Mouse (Mus musculus) midbrain, embryonic 10.5 days (tissue): Measurements from ENCODE around the gene Fam214b. TPM values are rescaled to one million over a fixed set of nuclear protein-coding genes. Genes with fewer than 3 reads are reported as not detected.

Source experiments
- DNase-seq: peaks from one replicate; pipeline ENCODE4 v3.0.0-alpha.2; 2017; ENCODE audit warnings: low spot score
- H3K27ac ChIP-seq: fragments of 300-500 bp; sonication (generic); replicated peaks from 2 replicates; pipeline ENCODE4 v1.5.1; 2016; ENCODE audit warnings: mild to moderate bottlenecking
- H3K27me3 ChIP-seq: fragments of 300-500 bp; sonication (generic); 2 replicates; pipeline ENCODE4 v1.6.1; 2016; ENCODE audit warnings: low read depth, mild to moderate bottlenecking; ENCODE audit not compliant: poor library complexity, severe bottlenecking
- H3K36me3 ChIP-seq: fragments of 300-500 bp; sonication (generic); 2 replicates; pipeline ENCODE4 v1.6.1; 2016; ENCODE audit warnings: mild to moderate bottlenecking, moderate library complexity
- H3K4me1 ChIP-seq: fragments of 300-500 bp; sonication (generic); 2 replicates; pipeline ENCODE4 v1.6.1; 2016
- H3K4me3 ChIP-seq: fragments of 300-500 bp; sonication (generic); 2 replicates; pipeline ENCODE4 v1.5.1; 2016; ENCODE audit warnings: mild to moderate bottlenecking, moderate library complexity
- H3K9me3 ChIP-seq: fragments of 300-500 bp; sonication (generic); replicated peaks from 2 replicates; pipeline ENCODE4 v1.6.1; 2016; ENCODE audit warnings: mild to moderate bottlenecking
- WGBS: fragments of 180-500 bp; shearing (Covaris S2); methylation state at CpG from one replicate; pipeline ENCODE4 v1.1.7; 2016; 5-methylcytosine and 5-hydroxymethylcytosine counted together
- polyA plus RNA-seq: library from polyadenylated mRNA; unstranded; fragments of >200 nt; fragmentation: Nextera tagmentation; extraction: Ambion mirVana; gene quantifications from 2 replicates; pipeline ENCODE4 v1.2.1, GENCODE M21; 2016

The Fam214b gene
- polyA plus RNA-seq = 27.4 and 40.4 TPM in 2 replicates

DNA sequence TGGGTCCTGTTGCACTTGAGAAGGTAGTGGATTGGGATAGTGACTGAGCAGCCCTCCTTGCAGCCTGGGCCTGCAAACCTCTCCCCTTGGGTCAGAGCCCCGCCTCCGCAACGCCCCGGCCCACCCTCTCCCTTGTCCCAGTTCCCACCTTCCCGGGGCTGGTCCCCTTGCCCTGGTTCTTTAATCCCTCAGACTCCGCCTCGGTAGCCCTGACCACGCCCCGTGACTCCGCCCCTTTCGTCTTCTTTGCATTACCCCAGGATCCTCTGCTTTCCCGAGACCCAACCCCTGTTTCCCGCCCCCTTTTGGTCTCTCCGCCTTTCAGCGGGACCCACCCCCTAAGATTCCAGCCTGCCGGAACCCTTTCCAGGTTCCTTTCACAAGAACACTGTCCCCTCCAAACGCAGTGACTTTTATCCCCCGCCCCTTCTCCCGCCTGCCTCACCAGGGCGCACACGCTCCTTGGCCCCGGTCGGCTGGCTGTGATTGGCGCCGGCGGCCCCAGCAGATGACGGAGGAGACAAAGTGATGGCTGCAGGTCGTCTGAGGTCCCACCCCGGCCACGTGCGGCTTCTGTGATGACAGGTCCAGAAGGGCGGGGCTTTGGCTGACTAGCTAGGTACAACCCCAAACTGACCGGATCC, at the start of gene Fam214b:
TSS of gene Fam214b (minus strand) at position 562 of the 644 bp plus-strand sequence.
- Histone ChIP-seq H3K36me3 (peaks cover 5% of the 10 kb centered on the region; the same call in 1 of the 2 replicates), H3K27me3 (no peaks in the 10 kb centered on the region), H3K9me3 (no peaks in the 10 kb centered on the region), H3K4me3 (peak within 1 kb of the TSS; percentile 75), H3K27ac (peak within 1 kb of the TSS; percentile 96), H3K4me1 (peaks cover 59% of the 10 kb centered on the region)
- WGBS = under 1% methylated on average over 33 of the region's 33 CpGs
- peak; percentile 100 for DNase-seq

- no peaks in the 10 kb centered on the region for H3K4me1 ChIP-seq
- DNase-seq = no peak
- no peak overlapping the region for H3K27ac ChIP-seq
- H3K27me3 ChIP-seq = no peaks in the 10 kb centered on the region
- H3K36me3 ChIP-seq = no peaks in the 10 kb centered on the region
- 89% methylated on average over 4 of the region's 4 CpGs for WGBS
- H3K9me3 ChIP-seq = no peaks in the 10 kb centered on the region
- no peak overlapping the region for H3K4me3 ChIP-seq
Measured at GRCm38 (mm10) chr4:43091183-43091582, 45.2 kb upstream of the Fam214b start.

DNA sequence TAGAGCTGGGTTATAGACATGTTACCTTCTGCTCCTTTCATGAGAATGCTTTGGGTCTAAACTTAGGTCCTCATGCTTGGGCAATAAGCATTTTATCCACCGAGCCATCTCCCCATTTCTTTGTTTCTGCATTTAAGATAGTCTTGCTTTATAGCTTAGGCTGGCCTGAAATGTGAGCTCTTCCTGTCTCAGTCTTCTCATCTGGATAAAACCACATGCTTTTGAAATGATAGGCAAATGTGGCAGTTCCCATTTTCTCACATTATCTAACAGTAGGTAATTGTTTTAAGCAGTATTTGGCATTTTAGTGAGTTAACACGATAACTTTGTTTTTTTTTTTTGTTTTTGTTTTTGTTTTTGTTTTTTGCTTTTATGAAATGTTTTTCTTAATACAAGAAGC, 43.9 kb upstream of the Fam214b start:
- H3K36me3 ChIP-seq = no peaks in the 10 kb centered on the region
- no peak for DNase-seq
- WGBS = 88% methylated on average over 2 of the region's 2 CpGs
- H3K27me3 ChIP-seq = no peaks in the 10 kb centered on the region
- H3K4me1 ChIP-seq = no peaks in the 10 kb centered on the region
- H3K9me3 ChIP-seq = no peaks in the 10 kb centered on the region
- no peak overlapping the region for H3K27ac ChIP-seq
- no peak overlapping the region for H3K4me3 ChIP-seq

DNA sequence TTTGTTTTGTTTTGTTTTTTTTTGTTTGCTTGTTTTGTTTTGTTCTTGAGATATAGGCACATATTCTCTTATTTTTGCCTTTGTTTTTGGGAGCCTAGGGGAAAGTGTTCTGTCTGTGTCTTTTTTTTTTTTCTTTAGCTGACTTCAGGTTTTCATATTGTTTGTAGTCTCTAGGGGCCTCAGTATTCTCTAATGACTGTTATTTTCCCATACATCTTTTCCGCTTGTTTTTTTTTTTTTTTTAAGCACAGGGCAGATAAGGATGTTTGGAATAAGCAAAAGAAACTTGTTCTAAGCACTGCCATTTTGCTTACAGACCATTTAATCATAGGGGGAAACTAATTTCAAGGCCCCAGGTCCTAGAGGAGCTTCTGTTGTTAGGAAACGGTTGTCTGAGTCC, 36.4 kb upstream of the Fam214b start:
- WGBS = 77% methylated on average over 2 of the region's 2 CpGs
- Histone ChIP-seq H3K36me3 (no peaks in the 10 kb centered on the region), H3K27ac (no peak overlapping the region), H3K4me1 (no peaks in the 10 kb centered on the region), H3K4me3 (no peak overlapping the region), H3K27me3 (no peaks in the 10 kb centered on the region), H3K9me3 (no peaks in the 10 kb centered on the region)
- DNase-seq = no peak

- H3K9me3 ChIP-seq = no peaks in the 10 kb centered on the region
Measured at GRCm38 (mm10) chr4:43078071-43078718, 32.2 kb upstream of the Fam214b start.

DNA sequence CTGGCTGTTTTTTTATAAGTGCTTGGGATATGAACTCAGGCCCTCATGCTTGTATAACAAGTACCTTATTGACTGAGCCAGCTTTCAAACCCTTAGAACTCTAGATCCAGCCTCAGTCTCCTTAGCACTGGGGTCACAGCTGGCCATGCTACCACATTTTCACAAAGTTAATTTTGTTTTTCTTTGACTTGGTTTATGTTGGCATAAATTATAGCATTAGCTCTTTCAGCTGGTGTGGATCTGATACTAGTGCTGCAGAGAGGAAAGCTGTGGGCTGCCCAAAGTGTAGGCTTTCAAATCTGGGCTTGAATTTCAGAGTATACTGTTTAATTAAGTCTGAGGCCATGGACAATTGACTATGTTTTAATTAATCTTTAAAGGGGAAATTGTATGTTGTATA, 28.9 kb upstream of the Fam214b start:
- no peak overlapping the region for H3K4me3 ChIP-seq
- no peak for DNase-seq
- H3K27me3 ChIP-seq = no peaks in the 10 kb centered on the region
- no peaks in the 10 kb centered on the region for H3K9me3 ChIP-seq
- no peaks in the 10 kb centered on the region for H3K4me1 ChIP-seq
- H3K27ac ChIP-seq = no peak overlapping the region
- no peaks in the 10 kb centered on the region for H3K36me3 ChIP-seq

More at GRCm38 (mm10) chr4:43078071-43078718, 32.2 kb upstream of the Fam214b start:
- no peak for DNase-seq
- WGBS = 77% methylated on average over 7 of the region's 7 CpGs
- no peaks in the 10 kb centered on the region for H3K36me3 ChIP-seq
- H3K27ac ChIP-seq = no peak overlapping the region
- H3K27me3 ChIP-seq = no peaks in the 10 kb centered on the region
- H3K4me1 ChIP-seq = no peaks in the 10 kb centered on the region
- no peak overlapping the region for H3K4me3 ChIP-seq

GRCm38 (mm10) chr4:43065471-43065870, 19.5 kb upstream of the Fam214b start:
- Histone ChIP-seq H3K27me3 (peaks cover 3% of the 10 kb centered on the region; the same call in 1 of the 2 replicates), H3K27ac (no peak overlapping the region), H3K9me3 (no peaks in the 10 kb centered on the region), H3K4me3 (no peak overlapping the region), H3K36me3 (no peaks in the 10 kb centered on the region), H3K4me1 (0 out of 2 replicates have a peak, but pooled peaks cover under 1% of the 10 kb centered on the region)
- 95% methylated on average over 4 of the region's 4 CpGs for WGBS
- no peak for DNase-seq

DNA sequence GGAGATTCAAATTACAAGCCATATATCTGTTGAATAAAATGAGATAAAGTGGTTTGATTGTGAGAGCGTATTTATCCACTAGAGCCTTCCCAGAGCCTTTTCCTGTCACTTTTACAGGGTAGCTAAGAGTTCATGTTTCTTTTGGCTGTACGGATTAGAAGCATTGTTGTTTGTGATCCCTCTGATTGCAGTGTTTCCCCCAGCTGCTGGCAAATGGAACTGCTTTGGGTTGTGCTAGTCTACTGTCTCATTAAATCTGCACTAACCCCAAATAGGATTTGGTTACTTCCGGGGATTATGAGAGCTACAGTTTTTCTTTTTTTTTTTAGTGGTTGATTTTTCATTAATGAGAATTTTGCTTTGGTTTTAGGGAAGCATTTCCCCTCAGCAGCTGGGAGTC, 14.3 kb upstream of the Fam214b start:
- no peak overlapping the region for H3K4me3 ChIP-seq
- 64% methylated on average over 3 of the region's 3 CpGs for WGBS
- H3K9me3 ChIP-seq = 0 out of 2 replicates have a peak, but pooled peaks cover 3% of the 10 kb centered on the region
- peaks cover 16% of the 10 kb centered on the region; the same call in 1 of the 2 replicates for H3K4me1 ChIP-seq
- DNase-seq = no peak
- peaks cover 24% of the 10 kb centered on the region for H3K27me3 ChIP-seq
- no peak overlapping the region for H3K27ac ChIP-seq
- H3K36me3 ChIP-seq = no peaks in the 10 kb centered on the region

DNA sequence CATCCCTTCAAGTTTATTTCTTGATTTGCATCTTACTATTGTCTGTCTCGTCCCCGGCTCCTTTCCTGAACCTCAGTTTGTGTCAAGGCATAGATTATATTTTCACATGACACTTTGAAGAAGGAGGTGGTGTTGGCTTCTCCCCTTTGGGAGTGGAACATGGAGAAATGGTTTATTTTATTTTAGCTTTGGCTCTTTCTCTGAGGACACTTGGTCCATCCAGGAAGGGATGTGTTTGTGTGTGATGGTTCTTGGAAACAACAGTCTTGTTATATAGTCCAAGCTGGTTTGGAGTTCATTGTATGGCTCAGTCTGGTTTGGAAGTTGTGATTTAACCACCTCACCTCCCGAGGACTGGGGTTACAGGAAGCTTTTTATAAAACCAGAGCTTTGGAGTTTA, 13.7 kb upstream of the Fam214b start:
- WGBS = 43% methylated on average over 3 of the region's 3 CpGs
- Histone ChIP-seq H3K4me3 (peak overlapping the region; percentile 81), H3K36me3 (no peaks in the 10 kb centered on the region), H3K27me3 (peaks cover 24% of the 10 kb centered on the region), H3K9me3 (0 out of 2 replicates have a peak, but pooled peaks cover 3% of the 10 kb centered on the region), H3K27ac (peak overlapping the region; percentile 90), H3K4me1 (peaks cover 16% of the 10 kb centered on the region; the same call in 1 of the 2 replicates)
- DNase-seq = no peak

DNA sequence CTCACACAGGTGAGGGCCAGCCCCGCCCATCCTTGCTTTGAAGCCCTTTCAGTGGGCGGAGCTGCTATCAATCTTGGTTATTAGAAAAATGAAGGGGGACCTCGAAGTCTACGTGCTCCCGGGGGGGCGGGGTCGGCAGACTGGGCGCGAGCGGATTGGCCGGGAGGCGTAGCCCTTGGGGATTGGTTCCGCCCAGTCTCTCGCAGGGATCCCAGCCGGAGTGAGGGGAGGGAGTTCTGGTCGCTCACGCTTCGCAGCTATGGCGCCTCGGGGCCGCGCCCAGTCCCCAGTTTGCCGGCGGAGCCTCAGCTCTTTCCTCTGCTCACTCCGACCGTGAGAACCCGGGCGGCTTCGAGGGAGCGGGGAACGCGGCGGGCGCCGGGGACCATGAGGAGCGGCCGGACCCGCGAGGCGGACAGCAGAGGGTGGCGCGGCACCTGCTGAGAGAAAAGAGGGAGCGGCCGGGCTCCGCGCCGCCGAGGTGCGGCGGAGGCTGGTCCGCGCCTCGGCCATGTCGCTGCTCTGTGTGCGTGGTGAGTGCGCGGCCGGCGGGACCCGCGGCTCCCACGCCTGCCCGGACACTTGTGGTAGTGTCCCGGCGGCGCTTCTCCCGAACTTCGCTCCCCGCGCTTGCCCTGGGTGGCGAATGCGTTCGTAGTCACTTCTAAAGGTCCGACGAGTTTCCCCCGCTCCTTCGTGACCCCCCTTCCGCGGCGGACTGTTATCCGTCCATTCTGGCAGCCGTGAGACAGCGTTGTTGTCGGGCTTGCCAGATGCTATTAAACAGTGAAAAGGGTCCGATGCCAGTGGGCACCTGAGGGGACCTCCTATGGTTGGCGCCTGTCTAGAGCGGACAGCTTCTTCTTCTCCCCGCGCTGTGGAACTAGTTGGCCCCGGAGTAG, 13.0 kb upstream of the Fam214b start, which contains the start of gene Unc13b:
TSS of gene Unc13b (plus strand) at position 201 of the 902 bp plus-strand sequence.
- peak within 1 kb of the TSS; percentile 81 for H3K4me3 ChIP-seq
- H3K27ac ChIP-seq = peak within 1 kb of the TSS; percentile 90
- H3K4me1 ChIP-seq = peaks cover 16% of the 10 kb centered on the region; the same call in 1 of the 2 replicates
- peak; percentile 93 for DNase-seq
- 0 out of 2 replicates have a peak, but pooled peaks cover 3% of the 10 kb centered on the region for H3K9me3 ChIP-seq
- under 1% methylated on average over 85 of the region's 90 CpGs for WGBS
- H3K27me3 ChIP-seq = peaks cover 24% of the 10 kb centered on the region
- no peaks in the 10 kb centered on the region for H3K36me3 ChIP-seq

- H3K36me3 ChIP-seq = no peaks in the 10 kb centered on the region
- peaks cover 16% of the 10 kb centered on the region; the same call in 1 of the 2 replicates for H3K4me1 ChIP-seq
- H3K27ac ChIP-seq = peak overlapping the region; percentile 90
- DNase-seq = no peak
- WGBS = 23% methylated on average over 8 of the region's 8 CpGs
- peaks cover 24% of the 10 kb centered on the region for H3K27me3 ChIP-seq
- 0 out of 2 replicates have a peak, but pooled peaks cover 3% of the 10 kb centered on the region for H3K9me3 ChIP-seq
- H3K4me3 ChIP-seq = peak overlapping the region; percentile 81
Measured at GRCm38 (mm10) chr4:43058392-43058752, 12.4 kb upstream of the Fam214b start.

DNA sequence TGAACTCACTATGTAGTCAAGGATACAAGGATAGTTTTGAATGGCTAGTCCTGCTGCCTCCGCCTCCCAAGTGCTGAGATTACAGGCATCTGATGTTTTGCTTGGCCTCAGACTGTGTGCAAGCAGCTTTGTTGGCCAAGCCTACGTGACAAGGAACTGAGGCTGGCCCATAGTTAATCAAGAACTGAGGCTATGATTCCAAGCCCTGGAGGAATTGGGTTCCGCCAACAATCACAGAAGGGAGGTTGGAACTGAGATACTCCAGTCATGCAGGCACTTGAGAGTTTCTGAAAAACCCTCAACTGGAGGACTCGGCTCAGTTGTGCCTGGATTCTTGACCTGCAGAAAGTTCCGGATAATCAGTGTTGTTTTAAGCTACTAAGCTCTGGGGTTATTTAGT, 11.6 kb upstream of the Fam214b start:
- Histone ChIP-seq H3K9me3 (0 out of 2 replicates have a peak, but pooled peaks cover 3% of the 10 kb centered on the region), H3K36me3 (no peaks in the 10 kb centered on the region), H3K27ac (no peak overlapping the region), H3K27me3 (peaks cover 24% of the 10 kb centered on the region), H3K4me3 (no peak overlapping the region), H3K4me1 (peaks cover 16% of the 10 kb centered on the region; the same call in 1 of the 2 replicates)
- WGBS = 86% methylated on average over 5 of the region's 5 CpGs
- no peak for DNase-seq
